Mouse (Mus musculus) myocyte (in vitro differentiated cells): ENCODE measurements at regions not wholly inside any gene's neighbourhood (a gene's known extent, or its start where the extent isn't known, plus 50 kb on each side); places are given as distances from the start of the nearest gene placed in this dataset.

Experiments
- H3K27me3 ChIP-seq: one replicate; pipeline ENCODE4 v1.6.1; 2011; ENCODE audit not compliant: control insufficient read depth, insufficient read depth, insufficient read length
- H3K36me3 ChIP-seq: one replicate; pipeline ENCODE4 v1.6.1; 2011; ENCODE audit not compliant: control insufficient read depth, insufficient read depth
- H3K4me2 ChIP-seq: one replicate; pipeline ENCODE4 v1.6.1; 2011; ENCODE audit warnings: low read depth, control low read depth
- H3K4me3 ChIP-seq: one replicate; pipeline ENCODE4 v1.5.1; 2011; ENCODE audit warnings: mild to moderate bottlenecking, control low read depth, moderate library complexity
- H3K79me2 ChIP-seq: one replicate; pipeline ENCODE4 v1.6.1; 2011; ENCODE audit not compliant: control insufficient read depth, insufficient read depth
- H3ac ChIP-seq: one replicate; pipeline ENCODE4 v1.6.1; 2011; ENCODE audit not compliant: control insufficient read depth, insufficient read length
- CEBPB ChIP-seq: IDR thresholded peaks from 2 replicates; pipeline ENCODE4 v1.6.1; 2011; ENCODE audit warnings: mild to moderate bottlenecking, moderate library complexity; ENCODE audit not compliant: poor library complexity, insufficient read depth, severe bottlenecking
- E2F4 ChIP-seq: IDR thresholded peaks from one replicate; pipeline ENCODE4 v1.6.1; 2011; ENCODE audit warnings: mild to moderate bottlenecking, control low read depth, moderate library complexity; ENCODE audit not compliant: insufficient read depth
- MAX ChIP-seq: IDR thresholded peaks from one replicate; pipeline ENCODE4 v1.6.1; 2011; ENCODE audit warnings: low read depth, mild to moderate bottlenecking, control low read depth
- MYOD1 ChIP-seq, 3 experiments: IDR thresholded peaks; one replicate each; pipeline ENCODE4 v1.6.1; 2011; ENCODE audit warnings: control low read depth in 2 of 3, low read depth in 2 of 3, mild to moderate bottlenecking in 2 of 3, moderate library complexity in 1 of 3; ENCODE audit not compliant: insufficient read length in 2 of 3, control insufficient read depth in 1 of 3
- MYOG ChIP-seq, 3 experiments: IDR thresholded peaks; one replicate each; pipeline ENCODE4 v1.6.1; 2011; ENCODE audit warnings: control low read depth in 2 of 3, low read depth in 2 of 3, mild to moderate bottlenecking in 2 of 3; ENCODE audit not compliant: insufficient read length in 2 of 3, control insufficient read depth in 1 of 3, insufficient read depth in 1 of 3
- POLR2A ChIP-seq: IDR thresholded peaks from one replicate; pipeline ENCODE4 v1.6.1; 2011; ENCODE audit warnings: low read depth, mild to moderate bottlenecking, control low read depth, moderate library complexity; ENCODE audit not compliant: insufficient read length
- POLR2AphosphoS2 ChIP-seq: IDR thresholded peaks from one replicate; pipeline ENCODE4 v1.6.1; 2011; ENCODE audit warnings: low read depth, control low read depth; ENCODE audit not compliant: insufficient read length
- REST ChIP-seq: IDR thresholded peaks from one replicate; pipeline ENCODE4 v1.6.1; 2011; ENCODE audit warnings: mild to moderate bottlenecking, control low read depth, moderate library complexity; ENCODE audit not compliant: insufficient read depth, insufficient read length
- SRF ChIP-seq: IDR thresholded peaks from one replicate; pipeline ENCODE4 v1.6.1; 2011; ENCODE audit warnings: low read depth; ENCODE audit not compliant: control insufficient read depth, insufficient read length
- TCF12 ChIP-seq: IDR thresholded peaks from one replicate; pipeline ENCODE4 v1.6.1; 2011; ENCODE audit warnings: mild to moderate bottlenecking, control low read depth; ENCODE audit not compliant: poor library complexity, insufficient read depth, severe bottlenecking
- TCF3 ChIP-seq: IDR thresholded peaks from one replicate; pipeline ENCODE4 v1.6.1; 2011; ENCODE audit warnings: low read depth, control low read depth; ENCODE audit not compliant: insufficient read length
- USF1 ChIP-seq: IDR thresholded peaks from one replicate; pipeline ENCODE4 v1.6.1; 2011; ENCODE audit warnings: low read depth, mild to moderate bottlenecking, control low read depth, moderate library complexity

DNA sequence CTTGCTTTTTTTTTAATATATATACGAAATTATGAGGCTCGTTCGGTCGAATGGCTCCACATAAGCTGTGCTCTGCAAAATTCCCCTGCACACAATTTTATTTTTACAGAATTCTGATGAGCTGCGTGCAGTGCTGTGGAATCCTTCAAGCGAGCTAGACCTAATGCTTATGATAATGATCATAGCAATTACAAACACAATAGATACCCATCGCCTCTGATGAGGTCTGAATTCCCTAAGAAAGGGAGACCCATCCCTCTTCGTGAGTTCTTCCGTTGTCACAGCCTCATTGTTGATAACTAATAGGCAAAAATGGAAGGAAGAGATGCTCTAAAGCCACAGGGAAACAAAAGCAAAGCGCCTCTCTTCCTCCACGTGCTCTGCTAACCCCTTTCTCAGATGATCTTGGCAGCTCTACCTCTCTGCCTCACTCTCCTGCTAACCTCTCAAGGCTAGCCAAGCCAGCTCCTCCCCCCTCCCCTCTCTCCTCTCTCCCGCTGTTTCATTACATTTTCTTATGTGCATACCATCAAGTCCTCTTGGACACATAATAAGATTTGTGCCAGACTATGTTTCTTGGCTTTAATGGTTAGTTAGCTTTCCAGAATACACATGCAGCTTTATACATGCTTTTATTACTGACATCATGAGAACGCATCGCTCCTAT is 367.7 kb upstream of the Adgrl2 start:
- Histone ChIP-seq H3K27me3 (no peaks in the 10 kb centered on the region), H3K4me2 (no peak overlapping the region), H3K36me3 (no peaks in the 10 kb centered on the region), H3K4me3 (no peak overlapping the region), H3K79me2 (no peaks in the 10 kb centered on the region), H3ac (no peak overlapping the region)
- TF ChIP-seq POLR2AphosphoS2 (no peak), MYOG (IDR thresholded peaks at IDR 0.05; ENCODE audit: control insufficient read depth in 1 of 3, insufficient read depth in 1 of 3, insufficient read length in 2 of 3, low read depth in 2 of 3) (no peak), TCF3 (no peak)

GRCm38 (mm10) chr3:149357121-149357520 is 366.8 kb upstream of the Adgrl2 start:
- H3K4me2 ChIP-seq = no peak overlapping the region
- TF ChIP-seq MYOD1 (IDR thresholded peaks at IDR 0.05; ENCODE audit: control insufficient read depth in 1 of 3, insufficient read length in 2 of 3, low read depth in 2 of 3) (no peak), MAX (no peak), MYOG (IDR thresholded peaks at IDR 0.05; ENCODE audit: control insufficient read depth in 1 of 3, insufficient read depth in 1 of 3, insufficient read length in 2 of 3, low read depth in 2 of 3) (no peak), E2F4 (no peak), POLR2AphosphoS2 (no peak), USF1 (no peak), CEBPB (no peak)
- no peaks in the 10 kb centered on the region for H3K36me3 ChIP-seq
- no peak overlapping the region for H3ac ChIP-seq
- H3K79me2 ChIP-seq = no peaks in the 10 kb centered on the region
- no peak overlapping the region for H3K4me3 ChIP-seq
- H3K27me3 ChIP-seq = no peaks in the 10 kb centered on the region

DNA sequence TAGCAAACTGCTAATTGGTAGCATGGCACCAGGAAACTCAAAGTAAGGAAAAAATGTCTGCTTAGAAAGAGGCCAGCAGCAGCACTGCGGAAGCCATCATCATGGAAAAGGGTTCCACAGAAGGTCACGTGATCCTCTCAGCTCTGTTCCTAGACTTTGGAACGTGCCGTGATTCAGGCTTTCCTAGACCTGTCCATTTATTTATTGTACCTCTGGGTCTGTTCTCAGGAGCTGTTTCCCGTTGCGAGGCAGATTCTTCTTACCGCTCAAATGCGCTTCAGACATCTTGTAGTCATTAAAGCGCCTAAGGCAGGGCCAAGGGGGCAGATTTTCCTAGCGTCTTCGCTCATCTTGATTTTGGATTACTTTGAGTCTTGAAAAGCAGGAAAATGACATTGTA is 365.0 kb upstream of the Adgrl2 start:
- Histone ChIP-seq H3K4me2 (no peak overlapping the region), H3ac (no peak overlapping the region), H3K4me3 (no peak overlapping the region), H3K36me3 (no peaks in the 10 kb centered on the region), H3K79me2 (no peaks in the 10 kb centered on the region), H3K27me3 (no peaks in the 10 kb centered on the region)
- TF ChIP-seq MYOG (IDR thresholded peaks at IDR 0.05; ENCODE audit: control insufficient read depth in 1 of 3, insufficient read depth in 1 of 3, insufficient read length in 2 of 3, low read depth in 2 of 3) (no peak), E2F4 (no peak), SRF (no peak), USF1 (no peak), CEBPB (no peak), MAX (no peak), REST (no peak), POLR2A (no peak)

DNA sequence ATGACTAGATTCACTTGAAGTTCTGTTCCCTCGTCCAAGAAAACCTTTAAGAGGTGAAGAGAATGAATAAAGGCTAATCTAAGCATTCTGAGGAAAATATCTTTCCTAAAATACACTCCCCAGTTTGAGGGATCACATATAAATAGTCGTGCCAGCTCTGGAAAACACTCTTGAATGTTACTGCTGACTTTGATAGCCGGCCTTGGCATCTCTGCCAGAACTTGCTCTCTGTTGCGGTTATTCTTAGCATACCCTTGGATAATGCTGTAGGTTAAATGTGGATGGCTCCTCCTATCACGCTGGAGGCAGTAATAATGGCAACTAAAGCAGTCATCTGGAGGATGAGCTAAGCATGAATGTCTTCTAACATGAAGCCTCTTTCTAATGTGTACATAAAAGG is 363.6 kb upstream of the Adgrl2 start:
- Histone ChIP-seq H3ac (no peak overlapping the region), H3K36me3 (no peaks in the 10 kb centered on the region), H3K4me3 (no peak overlapping the region), H3K79me2 (no peaks in the 10 kb centered on the region), H3K4me2 (no peak overlapping the region), H3K27me3 (no peaks in the 10 kb centered on the region)
- TF ChIP-seq REST (no peak), E2F4 (no peak), CEBPB (no peak), POLR2AphosphoS2 (no peak)

GRCm38 (mm10) chr3:149352546-149352945 is 362.2 kb upstream of the Adgrl2 start:
- TF ChIP-seq MYOG (IDR thresholded peaks at IDR 0.05; ENCODE audit: control insufficient read depth in 1 of 3, insufficient read depth in 1 of 3, insufficient read length in 2 of 3, low read depth in 2 of 3) (no peak), TCF3 (no peak), POLR2AphosphoS2 (no peak), CEBPB (no peak), MYOD1 (IDR thresholded peaks at IDR 0.05; ENCODE audit: control insufficient read depth in 1 of 3, insufficient read length in 2 of 3, low read depth in 2 of 3) (no peak), SRF (no peak), USF1 (no peak), POLR2A (no peak), TCF12 (no peak), MAX (no peak), E2F4 (no peak)
- Histone ChIP-seq H3K79me2 (no peaks in the 10 kb centered on the region), H3ac (no peak overlapping the region), H3K36me3 (no peaks in the 10 kb centered on the region), H3K4me2 (no peak overlapping the region), H3K27me3 (no peaks in the 10 kb centered on the region), H3K4me3 (no peak overlapping the region)

DNA sequence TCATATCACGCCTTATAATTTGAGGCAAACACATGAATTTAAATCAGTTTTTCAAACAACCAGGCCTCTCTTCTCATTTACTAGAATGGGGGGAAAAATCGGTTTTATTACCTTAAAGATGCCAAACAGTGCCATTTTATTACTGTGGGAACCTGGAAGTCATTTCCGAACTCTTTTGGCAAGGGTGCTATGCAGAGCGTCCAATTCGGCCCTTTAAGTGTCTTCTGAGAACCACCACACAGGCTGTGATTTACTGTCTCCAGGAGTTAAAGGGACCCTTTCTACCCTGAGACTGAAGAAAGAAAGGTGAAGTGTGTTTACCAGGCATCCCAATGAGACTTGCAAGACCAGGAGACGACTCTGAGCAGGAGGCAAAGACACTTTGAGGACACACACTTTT is 359.4 kb upstream of the Adgrl2 start:
- Histone ChIP-seq H3K4me3 (no peak overlapping the region), H3ac (no peak overlapping the region), H3K27me3 (no peaks in the 10 kb centered on the region), H3K4me2 (no peak overlapping the region), H3K36me3 (no peaks in the 10 kb centered on the region), H3K79me2 (no peaks in the 10 kb centered on the region)
- TF ChIP-seq TCF12 = no peak
- TF ChIP-seq SRF = no peak
- no peak for TF ChIP-seq MYOD1 (IDR thresholded peaks at IDR 0.05; ENCODE audit: control insufficient read depth in 1 of 3, insufficient read length in 2 of 3, low read depth in 2 of 3)
- TF ChIP-seq POLR2A = no peak
- no peak for TF ChIP-seq TCF3
